Mouse (Mus musculus) CH12.LX (cell line): ENCODE measurements around the gene AC170998.1. TPM values are rescaled to one million over a fixed set of nuclear protein-coding genes. Genes with fewer than 3 reads are reported as not detected.

Experiments
- DNase-seq: peaks from one replicate; pipeline ENCODE4 v3.0.0-alpha.2; 2013; ENCODE audit errors: extremely low read depth
- H3K27ac ChIP-seq: 2 replicates; pipeline ENCODE4 v1.5.1; 2012; ENCODE audit warnings: low read depth, mild to moderate bottlenecking, control low read depth, moderate library complexity; ENCODE audit not compliant: insufficient read depth
- H3K27me3 ChIP-seq: replicated peaks from 2 replicates; pipeline ENCODE3; 2012; ENCODE audit warnings: inconsistent platforms
- H3K36me3 ChIP-seq, 2 experiments: replicated peaks in 1 of 2; 2 replicates each; pipeline versions ENCODE3 to v1.6.1; 2012; ENCODE audit warnings: inconsistent platforms in 1 of 2, low read length in 1 of 2, mild to moderate bottlenecking in 1 of 2, mixed read lengths in 1 of 2, moderate library complexity in 1 of 2; ENCODE audit not compliant: control insufficient read depth in 1 of 2, insufficient read depth in 1 of 2
- H3K4me1 ChIP-seq, 2 experiments: 2 replicates each; pipeline ENCODE4 v1.6.1; 2012; ENCODE audit warnings: inconsistent platforms in 1 of 2, moderate library complexity in 1 of 2; ENCODE audit not compliant: insufficient read depth in 2 of 2, control insufficient read depth in 1 of 2
- H3K4me2 ChIP-seq: 2 replicates; pipeline ENCODE4 v1.6.1; 2012; ENCODE audit warnings: low read depth, mild to moderate bottlenecking, control low read depth; ENCODE audit not compliant: poor library complexity, insufficient read depth, severe bottlenecking
- H3K4me3 ChIP-seq, 3 experiments: fragments of 150-350 bp in 1 of 3; sonication (generic) in 1 of 3; replicated peaks in 1 of 3; 2 replicates each; pipeline versions ENCODE3 to v1.5.1; 2011 to 2012; ENCODE audit warnings: low read depth in 2 of 3, low read length in 2 of 3, mild to moderate bottlenecking in 2 of 3, moderate library complexity in 2 of 3, control low read depth in 1 of 3, improper control_type of control experiment in 1 of 3, inconsistent platforms in 1 of 3, mixed read lengths in 1 of 3; ENCODE audit not compliant: poor library complexity in 1 of 3
- H3K79me2 ChIP-seq: replicated peaks from 2 replicates; pipeline ENCODE4 v1.6.1; 2012; ENCODE audit warnings: mild to moderate bottlenecking, moderate library complexity; ENCODE audit not compliant: control insufficient read depth, poor library complexity, insufficient read depth, severe bottlenecking; ENCODE audit errors: extremely low read depth
- H3K9ac ChIP-seq: 2 replicates; pipeline ENCODE4 v1.6.1; 2012; ENCODE audit warnings: low read depth, mild to moderate bottlenecking, control low read depth, moderate library complexity; ENCODE audit not compliant: insufficient read depth
- H3K9me3 ChIP-seq: replicated peaks from 2 replicates; pipeline ENCODE3; 2012; ENCODE audit warnings: low read length, inconsistent platforms, mixed read lengths
- CTCF ChIP-seq, 2 experiments: IDR thresholded peaks in 1 of 2; conservative IDR thresholded peaks in 1 of 2; 2 replicates each; pipeline ENCODE4 v1.5.1; 2011 to 2012; ENCODE audit warnings: low read depth in 2 of 2, low read length in 2 of 2, improper control_type of control experiment in 1 of 2, inconsistent platforms in 1 of 2, mild to moderate bottlenecking in 1 of 2, moderate library complexity in 1 of 2
- EP300 ChIP-seq: IDR thresholded peaks from 2 replicates; pipeline ENCODE4 v1.6.1; 2011; ENCODE audit warnings: low read length, improper control_type of control experiment
- ETS1 ChIP-seq: conservative IDR thresholded peaks from 2 replicates; pipeline ENCODE4 v1.6.1; 2012; ENCODE audit warnings: low read depth, mild to moderate bottlenecking, inconsistent platforms, low read length, improper control_type of control experiment, moderate library complexity
- GABPA ChIP-seq: IDR thresholded peaks from 2 replicates; pipeline ENCODE4 v1.6.1; 2012; ENCODE audit warnings: low read depth, low read length, improper control_type of control experiment, inconsistent platforms; ENCODE audit not compliant: insufficient replicate concordance
- JUND ChIP-seq: conservative IDR thresholded peaks from 2 replicates; pipeline ENCODE4 v1.6.1; 2011; ENCODE audit warnings: low read depth, low read length, improper control_type of control experiment
- KAT2A ChIP-seq: IDR thresholded peaks from 2 replicates; pipeline ENCODE4 v1.6.1; 2012; ENCODE audit warnings: low read length, improper control_type of control experiment, inconsistent platforms; ENCODE audit not compliant: insufficient replicate concordance
- MYC ChIP-seq: IDR thresholded peaks from 2 replicates; pipeline ENCODE4 v1.6.1; 2011; ENCODE audit warnings: low read depth, mild to moderate bottlenecking, improper control_type of control experiment, low read length
- NELFE ChIP-seq: IDR thresholded peaks from 2 replicates; pipeline ENCODE4 v1.6.1; 2011; ENCODE audit warnings: low read depth, low read length, improper control_type of control experiment
- NRF1 ChIP-seq: IDR thresholded peaks from 2 replicates; pipeline ENCODE4 v1.6.1; 2014; ENCODE audit warnings: low read depth, mild to moderate bottlenecking, inconsistent platforms, low read length, improper control_type of control experiment, moderate library complexity
- PAX5 ChIP-seq: IDR thresholded peaks from 2 replicates; pipeline ENCODE4 v1.6.1; 2012; ENCODE audit warnings: low read length, inconsistent platforms, mixed read lengths
- TCF12 ChIP-seq: IDR thresholded peaks from 2 replicates; pipeline ENCODE4 v1.6.1; 2014; ENCODE audit warnings: low read depth, mild to moderate bottlenecking, inconsistent platforms, low read length, improper control_type of control experiment
- USF1 ChIP-seq: IDR thresholded peaks from 2 replicates; pipeline ENCODE4 v1.6.1; 2014; ENCODE audit warnings: low read depth, mild to moderate bottlenecking, inconsistent platforms, low read length, improper control_type of control experiment
- ZC3H11A ChIP-seq: IDR thresholded peaks from 2 replicates; pipeline ENCODE4 v1.6.1; 2012; ENCODE audit warnings: low read depth, mild to moderate bottlenecking, inconsistent platforms, low read length, improper control_type of control experiment
- dilution Hi-C: fragments of 300-500 bp; cut with MboI; formaldehyde crosslinking; loops from 2 replicates; pipeline ENCODE4 v1.14.3; 2020; ENCODE audit warnings: low sequenced_read_pairs; ENCODE audit not compliant: extremely low pct_unique_long_range_greater_than_20kb, extremely low pct_ligation_motif_present
- in situ Hi-C: fragments of 300-500 bp; cut with MboI; formaldehyde crosslinking; loops from 3 replicates; pipeline ENCODE4 v1.14.3; 2019; ENCODE audit warnings: low sequenced_read_pairs, low pct_ligation_motif_present, low pct_unique_long_range_greater_than_20kb, mixed read lengths
- polyA plus RNA-seq: library from polyadenylated mRNA; unstranded; fragments of >175 nt; gene quantifications from 2 replicates; pipeline ENCODE4 v1.2.1, GENCODE M21; 2012; ENCODE audit warnings: low read depth; ENCODE audit not compliant: insufficient read length
- total RNA-seq, 2 experiments: library from RNA; depleted of rRNA; stranded (reverse); fragments of 300-350 nt in 1 of 2; fragments of >200 nt in 1 of 2; gene quantifications; 2 replicates each; pipeline ENCODE4 v1.2.3; 2012 to 2014

Gene AC170998.1
- total and polyA plus RNA-seq, 3 experiments, result 0.38 TPM; not detected in 2

GRCm38 (mm10) chr17:28712305-28712704, 13.6 kb upstream of the AC170998.1 start:
- peaks cover 14 to 58% of the 10 kb centered on the region in 2 experiments for H3K4me1 ChIP-seq
- in situ Hi-C loops (no loop called here), dilution Hi-C loops (no loop called here)
- H3K9me3 ChIP-seq, result peaks cover 3% of the 10 kb centered on the region
- H3K27ac ChIP-seq, result no peak overlapping the region
- H3K4me2 ChIP-seq, result no peak overlapping the region
- no peak overlapping the region for H3K9ac ChIP-seq
- no peak overlapping the region for H3K4me3 ChIP-seq
- DNase-seq, result no peak
- H3K79me2 ChIP-seq, result peaks cover 12% of the 10 kb centered on the region; the same call in 1 of the 2 replicates
- no peak for TF ChIP-seq KAT2A
- TF ChIP-seq TCF12, result no peak
- no peak for TF ChIP-seq GABPA
- no peak for TF ChIP-seq USF1
- no peak for TF ChIP-seq PAX5
- H3K36me3 ChIP-seq, result peaks cover 25 to 49% of the 10 kb centered on the region in 2 experiments
- no peaks in the 10 kb centered on the region for H3K27me3 ChIP-seq

- in situ Hi-C loops (no loop called here), dilution Hi-C loops (no loop called here)
- no peak for TF ChIP-seq JUND
- no peak for TF ChIP-seq ETS1
- TF ChIP-seq NELFE, result no peak
- no peak for TF ChIP-seq MYC
- TF ChIP-seq CTCF (conservative IDR thresholded peaks at IDR 0.05 in 1 of 2, IDR thresholded peaks at IDR 0.05 in 1 of 2; ENCODE audit: low read depth in 2 of 2, low read length in 2 of 2), result 0 out of 4 replicates have a peak, but pooled peaks of 1 of the 2 experiments have one; percentile 25
- TF ChIP-seq EP300, result no peak
- TF ChIP-seq PAX5, result no peak
- Histone ChIP-seq H3K79me2 (peaks cover 12% of the 10 kb centered on the region; the same call in 1 of the 2 replicates), H3K27ac (no peak overlapping the region), H3K36me3 (peaks cover 35 to 63% of the 10 kb centered on the region in 2 experiments), H3K9me3 (peaks cover 3% of the 10 kb centered on the region), H3K27me3 (no peaks in the 10 kb centered on the region), H3K4me1 (peaks cover 12 to 41% of the 10 kb centered on the region in 2 experiments), H3K4me3 (no peak overlapping the region), H3K9ac (no peak overlapping the region), H3K4me2 (no peak overlapping the region)
- DNase-seq, result no peak
Measured at GRCm38 (mm10) chr17:28714006-28714405, 11.9 kb upstream of the AC170998.1 start.

GRCm38 (mm10) chr17:28715832-28716548, 9.9 kb upstream of the AC170998.1 start:
- H3K36me3 ChIP-seq, result peaks cover 41 to 80% of the 10 kb centered on the region in 2 experiments
- H3K27me3 ChIP-seq, result no peaks in the 10 kb centered on the region
- in situ Hi-C loops (no loop called here), dilution Hi-C loops (no loop called here)
- peaks cover 8% of the 10 kb centered on the region; the same call in 1 of the 2 replicates for H3K79me2 ChIP-seq
- TF ChIP-seq NRF1, result no peak
- no peak for TF ChIP-seq ZC3H11A
- no peak for TF ChIP-seq MYC
- TF ChIP-seq, all 38 proteins: peak for 0
- peaks cover 6 to 24% of the 10 kb centered on the region in 2 experiments for H3K4me1 ChIP-seq
- H3K4me2 ChIP-seq, result no peak overlapping the region
- no peak overlapping the region for H3K4me3 ChIP-seq
- H3K9ac ChIP-seq, result no peak overlapping the region
- no peak for DNase-seq
- H3K9me3 ChIP-seq, result peaks cover 3% of the 10 kb centered on the region
- no peak overlapping the region for H3K27ac ChIP-seq
